Mouse (Mus musculus): Measurements from ENCODE around the gene Rnd1. TPM values are rescaled to one million over a fixed set of nuclear protein-coding genes. Genes with fewer than 3 reads are reported as not detected.

The Rnd1 gene
- 9.4 and 11.3 TPM in 2 replicates for polyA plus RNA-seq (2015; fragmentation: Nextera tagmentation; extraction: Ambion mirVana)

DNA sequence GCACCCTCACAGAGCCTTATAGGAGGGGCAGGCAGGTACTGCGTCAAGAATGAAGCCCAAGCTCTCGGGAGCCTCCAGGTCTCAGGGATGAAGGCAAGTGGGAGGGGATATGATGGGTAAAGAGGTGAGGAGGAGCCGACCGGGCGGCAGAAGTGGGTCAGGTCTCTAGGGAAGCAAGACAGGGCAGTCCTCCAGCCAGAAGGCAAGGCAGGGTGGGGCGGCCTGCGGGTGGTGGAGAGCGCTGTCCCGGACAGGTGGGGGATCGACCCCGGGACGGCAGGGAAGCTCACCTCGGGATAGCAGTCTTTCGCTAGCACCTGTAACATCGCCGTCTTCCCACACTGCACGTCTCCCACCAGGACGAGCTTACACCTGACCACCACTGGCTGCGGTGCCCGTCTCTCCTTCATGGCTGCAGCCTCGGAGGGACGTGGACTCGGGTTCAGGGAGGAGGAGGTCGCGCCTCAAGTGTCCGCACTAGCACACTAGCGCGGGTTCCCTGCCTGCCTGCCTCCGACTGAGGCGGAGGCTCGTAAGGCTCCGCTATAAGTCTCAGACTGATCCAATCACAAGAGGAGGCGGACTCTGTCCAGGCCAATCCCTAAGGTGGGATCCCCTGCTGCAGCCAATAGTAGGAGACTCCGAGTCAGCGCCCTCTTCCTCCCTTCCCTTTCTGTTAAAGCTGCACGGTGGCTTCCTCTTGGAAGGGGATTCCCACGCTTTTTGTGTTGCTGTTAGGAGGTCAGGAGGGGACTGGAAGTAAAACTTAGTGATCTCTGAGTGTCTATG, at the start of gene Rnd1:
TSS of gene Rnd1 (minus strand) at position 522 of the 789 bp plus-strand sequence.
- Histone ChIP-seq H3K27me3 (replicated peaks) (0 out of 2 replicates have a peak, but pooled peaks cover 2% of the 10 kb centered on the region), H3K9me3 (replicated peaks) (no peaks in the 10 kb centered on the region), H3K4me1 (peaks cover 37% of the 10 kb centered on the region), H3K4me2 (peak within 1 kb of the TSS; percentile 84), H3K27ac (replicated peaks) (no peak within 1 kb of the TSS), H3K36me3 (no peaks in the 10 kb centered on the region), H3K9ac (replicated peaks) (peak within 1 kb of the TSS; percentile 40), H3K4me3 (replicated peaks) (peak within 1 kb of the TSS; percentile 48)
- ATAC-seq (ENCODE audit: low FRiP score): peak; percentile 95
- under 1% methylated on average over 36 of the region's 37 CpGs for WGBS

DNA sequence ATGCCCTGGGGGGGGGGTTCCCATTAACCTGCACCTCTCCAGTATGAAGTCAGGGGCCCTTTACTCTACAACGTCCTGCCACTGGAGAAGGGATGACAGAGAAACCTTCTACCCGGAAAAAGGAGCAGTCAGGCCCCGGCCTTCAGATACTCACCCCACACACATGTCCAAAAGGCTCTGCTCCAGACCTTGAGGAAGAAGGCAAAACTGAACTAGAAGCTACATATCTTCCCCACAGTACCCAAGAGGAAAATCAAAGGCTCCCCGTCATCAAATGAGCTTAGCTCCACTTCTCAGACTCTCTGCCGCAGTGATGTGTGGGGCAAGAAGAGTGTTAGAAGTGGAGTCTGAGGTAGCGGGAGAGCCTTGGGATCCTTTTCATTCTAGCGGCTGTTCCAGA, 49.5 kb upstream of the Rnd1 start:
- Histone ChIP-seq H3K4me1 (peaks cover 29% of the 10 kb centered on the region), H3K9ac (replicated peaks) (no peak overlapping the region), H3K4me3 (replicated peaks) (peak overlapping the region; percentile 52), H3K27me3 (replicated peaks) (peaks cover 15% of the 10 kb centered on the region), H3K9me3 (replicated peaks) (no peaks in the 10 kb centered on the region), H3K27ac (replicated peaks) (no peak overlapping the region), H3K4me2 (peak overlapping the region; percentile 82), H3K36me3 (no peaks in the 10 kb centered on the region)
- 37% methylated on average over 7 of the region's 7 CpGs for WGBS
- ATAC-seq (ENCODE audit: low FRiP score): no peak

DNA sequence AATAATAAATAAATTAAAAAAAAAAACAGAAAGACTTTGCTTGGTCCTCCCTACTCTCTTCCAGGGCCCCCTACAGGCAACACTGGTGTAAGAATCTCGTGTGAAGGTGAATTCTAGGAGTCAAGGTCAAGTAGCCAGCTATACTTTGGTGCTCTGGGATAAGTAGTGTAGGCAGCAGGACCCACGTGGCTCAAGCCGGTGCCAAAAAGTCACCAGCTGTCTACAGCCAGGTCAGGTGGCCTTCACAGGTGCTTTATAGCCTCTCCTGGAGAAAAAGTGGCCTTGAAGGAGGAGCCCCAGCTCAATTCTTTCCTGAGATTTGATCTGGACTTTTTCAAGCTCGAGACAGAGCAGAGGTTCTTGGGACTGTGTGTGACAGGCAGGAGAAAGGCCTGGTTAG, 48.8 kb upstream of the Rnd1 start:
- Histone ChIP-seq H3K36me3 (no peaks in the 10 kb centered on the region), H3K4me1 (peaks cover 29% of the 10 kb centered on the region), H3K9me3 (replicated peaks) (no peaks in the 10 kb centered on the region), H3K9ac (replicated peaks) (no peak overlapping the region), H3K4me3 (replicated peaks) (no peak overlapping the region), H3K27ac (replicated peaks) (no peak overlapping the region), H3K27me3 (replicated peaks) (peaks cover 15% of the 10 kb centered on the region), H3K4me2 (no peak overlapping the region)
- 81% methylated on average over 4 of the region's 4 CpGs for WGBS
- ATAC-seq (ENCODE audit: low FRiP score): no peak

DNA sequence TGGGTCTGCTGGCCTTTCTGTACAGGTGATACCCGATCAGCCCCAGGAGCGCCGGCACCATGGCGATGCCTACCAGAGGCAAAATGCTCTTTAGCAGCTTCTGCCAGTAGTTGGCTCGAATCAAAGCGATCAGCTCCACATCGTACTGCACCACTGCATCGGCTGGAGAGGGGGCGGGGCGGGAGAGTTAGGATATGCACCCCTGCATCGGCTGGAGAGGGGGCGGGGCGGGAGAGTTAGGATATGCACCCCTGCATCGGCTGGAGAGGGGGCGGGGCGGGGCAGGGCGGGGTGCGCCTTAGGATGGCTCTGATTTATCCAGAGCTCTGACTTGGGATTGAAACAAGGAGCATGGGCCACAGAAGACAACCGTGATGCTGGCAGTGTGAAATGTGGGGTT, 47.2 kb upstream of the Rnd1 start:
- peaks cover 29% of the 10 kb centered on the region for H3K4me1 ChIP-seq
- no peaks in the 10 kb centered on the region for H3K9me3 ChIP-seq (replicated peaks)
- ATAC-seq (ENCODE audit: low FRiP score): no peak
- no peaks in the 10 kb centered on the region for H3K36me3 ChIP-seq
- 29% methylated on average over 19 of the region's 19 CpGs for WGBS
- no peak overlapping the region for H3K9ac ChIP-seq (replicated peaks)
- H3K4me3 ChIP-seq (replicated peaks): no peak overlapping the region
- peaks cover 15% of the 10 kb centered on the region for H3K27me3 ChIP-seq (replicated peaks)
- H3K4me2 ChIP-seq: peak overlapping the region; percentile 38
- no peak overlapping the region for H3K27ac ChIP-seq (replicated peaks)

DNA sequence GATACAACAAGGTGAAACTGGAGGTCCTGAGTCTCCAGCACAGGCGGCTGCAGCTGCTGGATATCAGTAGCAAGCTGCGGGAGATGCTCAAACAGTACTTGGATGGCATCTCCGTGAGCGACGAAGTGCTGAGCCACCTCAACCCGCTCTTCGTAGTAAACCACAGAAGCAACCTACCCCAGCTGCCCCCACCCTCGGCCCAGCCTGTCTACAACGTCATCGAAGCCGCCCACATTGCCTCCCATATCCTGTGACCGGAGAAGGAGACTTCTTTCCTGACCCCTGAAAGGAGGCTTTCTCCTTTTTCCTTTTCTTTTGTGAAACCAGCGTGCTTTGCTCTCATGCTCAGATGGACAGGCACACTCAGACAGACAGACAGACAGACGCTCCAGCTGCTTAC, 45.6 kb upstream of the Rnd1 start:
- no peak overlapping the region for H3K27ac ChIP-seq (replicated peaks)
- H3K4me1 ChIP-seq: peaks cover 23% of the 10 kb centered on the region
- 71% methylated on average over 14 of the region's 14 CpGs for WGBS
- no peaks in the 10 kb centered on the region for H3K36me3 ChIP-seq
- H3K9ac ChIP-seq (replicated peaks): no peak overlapping the region
- H3K27me3 ChIP-seq (replicated peaks): peaks cover 15% of the 10 kb centered on the region
- no peak overlapping the region for H3K4me3 ChIP-seq (replicated peaks)
- no peaks in the 10 kb centered on the region for H3K9me3 ChIP-seq (replicated peaks)
- no peak for ATAC-seq (ENCODE audit: low FRiP score)
- no peak overlapping the region for H3K4me2 ChIP-seq

DNA sequence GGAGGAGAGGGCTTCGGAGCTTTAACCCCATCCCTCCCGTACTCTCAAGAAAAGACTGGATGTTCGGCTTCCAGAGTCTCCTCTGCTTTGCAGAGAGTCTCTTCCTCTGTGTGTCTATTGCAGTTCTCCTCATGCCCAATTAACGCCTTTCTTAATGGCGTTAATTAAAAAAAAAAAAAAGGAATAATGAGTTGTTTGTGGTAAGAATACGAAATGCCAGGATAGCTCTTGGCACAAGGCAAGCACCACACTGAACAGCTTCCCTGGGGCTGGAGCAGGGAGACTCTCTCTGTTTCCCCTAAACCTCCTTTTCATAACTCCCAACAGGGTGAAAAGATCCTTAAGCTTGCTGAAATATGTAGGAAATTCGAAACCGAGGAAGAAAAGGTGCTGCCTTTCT, 44.9 kb upstream of the Rnd1 start:
- Histone ChIP-seq H3K4me2 (no peak overlapping the region), H3K4me1 (peaks cover 16% of the 10 kb centered on the region), H3K27ac (replicated peaks) (no peak overlapping the region), H3K4me3 (replicated peaks) (no peak overlapping the region), H3K36me3 (no peaks in the 10 kb centered on the region), H3K9ac (replicated peaks) (no peak overlapping the region), H3K9me3 (replicated peaks) (no peaks in the 10 kb centered on the region), H3K27me3 (replicated peaks) (peaks cover 15% of the 10 kb centered on the region)
- WGBS: 73% methylated on average over 8 of the region's 8 CpGs
- ATAC-seq (ENCODE audit: low FRiP score): no peak

DNA sequence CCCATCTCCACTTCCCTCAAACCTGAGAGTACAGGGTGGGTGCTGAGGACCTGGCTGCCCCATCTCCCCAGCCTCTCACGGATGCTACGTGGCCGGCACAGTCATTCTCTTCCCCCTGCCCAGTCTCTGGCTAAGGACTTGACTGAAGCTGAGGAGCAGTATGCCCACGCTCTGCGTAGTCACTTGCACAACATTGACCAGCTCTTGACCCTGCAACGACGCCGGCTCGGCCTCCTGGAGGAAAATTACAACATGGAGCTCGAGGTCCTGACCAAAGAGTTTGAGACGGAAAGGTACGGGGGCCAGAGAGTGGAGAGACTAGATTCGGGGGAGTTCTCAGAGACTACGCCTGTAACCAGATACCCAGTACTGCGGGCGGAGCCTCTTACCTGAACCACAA, 40.0 kb upstream of the Rnd1 start:
- Histone ChIP-seq H3K27ac (replicated peaks) (no peak overlapping the region), H3K36me3 (no peaks in the 10 kb centered on the region), H3K27me3 (replicated peaks) (no peaks in the 10 kb centered on the region), H3K9ac (replicated peaks) (no peak overlapping the region), H3K4me1 (no peaks in the 10 kb centered on the region), H3K4me3 (replicated peaks) (no peak overlapping the region), H3K9me3 (replicated peaks) (no peaks in the 10 kb centered on the region), H3K4me2 (no peak overlapping the region)
- 72% methylated on average over 16 of the region's 16 CpGs for WGBS
- no peak for ATAC-seq (ENCODE audit: low FRiP score)

DNA sequence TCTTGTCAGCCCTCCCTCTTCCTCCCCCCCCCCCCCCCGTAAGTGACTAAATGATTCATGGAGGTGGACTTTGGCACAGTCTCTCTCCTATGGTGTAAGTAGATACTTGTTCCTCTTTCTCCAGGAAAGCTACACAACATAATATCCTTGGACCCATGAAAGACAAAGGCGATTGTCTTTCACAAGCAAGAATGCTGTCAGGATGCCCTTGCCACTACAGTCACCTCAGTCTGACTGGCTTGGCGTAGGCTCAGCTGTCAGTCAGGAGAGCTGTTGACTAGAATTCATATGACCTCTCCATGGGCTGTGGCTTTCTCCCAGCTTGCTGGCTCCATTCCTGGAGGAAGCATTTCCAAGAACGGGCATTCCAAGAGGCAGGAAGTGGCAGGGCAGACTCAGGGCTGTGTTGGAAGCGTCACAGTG, 37.0 kb upstream of the Rnd1 start:
- Histone ChIP-seq H3K27me3 (replicated peaks) (no peaks in the 10 kb centered on the region), H3K4me1 (peaks cover 5% of the 10 kb centered on the region; the same call in 1 of the 2 replicates), H3K4me2 (no peak overlapping the region), H3K9me3 (replicated peaks) (no peaks in the 10 kb centered on the region), H3K27ac (replicated peaks) (no peak overlapping the region), H3K4me3 (replicated peaks) (no peak overlapping the region), H3K9ac (replicated peaks) (no peak overlapping the region), H3K36me3 (no peaks in the 10 kb centered on the region)
- WGBS: 66% methylated on average over 5 of the region's 5 CpGs
- ATAC-seq (ENCODE audit: low FRiP score): no peak

DNA sequence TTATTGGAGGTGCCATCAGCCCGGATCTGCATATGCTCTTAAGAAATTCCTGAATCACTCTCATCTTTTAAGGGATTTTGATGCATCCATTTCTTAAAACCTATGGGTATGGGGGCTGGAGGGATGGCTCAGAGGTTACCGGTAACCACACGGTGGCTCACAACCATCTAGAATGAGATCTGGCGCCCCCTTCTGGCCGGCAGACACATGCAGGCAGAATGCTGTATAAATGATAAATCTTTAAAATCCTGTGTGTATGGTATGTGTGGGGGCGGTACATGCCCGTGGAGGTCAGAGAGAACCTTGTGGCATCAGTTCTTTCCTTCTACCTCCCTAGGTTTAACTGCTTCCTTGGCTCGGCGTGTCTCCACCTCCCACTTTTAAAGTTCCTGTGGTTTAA, 33.2 kb upstream of the Rnd1 start:
- H3K36me3 ChIP-seq: no peaks in the 10 kb centered on the region
- H3K4me2 ChIP-seq: no peak overlapping the region
- H3K27ac ChIP-seq (replicated peaks): no peak overlapping the region
- 15% methylated on average over 9 of the region's 9 CpGs for WGBS
- H3K4me3 ChIP-seq (replicated peaks): no peak overlapping the region
- peaks cover 12% of the 10 kb centered on the region for H3K4me1 ChIP-seq
- no peaks in the 10 kb centered on the region for H3K9me3 ChIP-seq (replicated peaks)
- H3K27me3 ChIP-seq (replicated peaks): peaks cover 6% of the 10 kb centered on the region; the same call in 1 of the 2 replicates
- H3K9ac ChIP-seq (replicated peaks): no peak overlapping the region
- no peak for ATAC-seq (ENCODE audit: low FRiP score)

DNA sequence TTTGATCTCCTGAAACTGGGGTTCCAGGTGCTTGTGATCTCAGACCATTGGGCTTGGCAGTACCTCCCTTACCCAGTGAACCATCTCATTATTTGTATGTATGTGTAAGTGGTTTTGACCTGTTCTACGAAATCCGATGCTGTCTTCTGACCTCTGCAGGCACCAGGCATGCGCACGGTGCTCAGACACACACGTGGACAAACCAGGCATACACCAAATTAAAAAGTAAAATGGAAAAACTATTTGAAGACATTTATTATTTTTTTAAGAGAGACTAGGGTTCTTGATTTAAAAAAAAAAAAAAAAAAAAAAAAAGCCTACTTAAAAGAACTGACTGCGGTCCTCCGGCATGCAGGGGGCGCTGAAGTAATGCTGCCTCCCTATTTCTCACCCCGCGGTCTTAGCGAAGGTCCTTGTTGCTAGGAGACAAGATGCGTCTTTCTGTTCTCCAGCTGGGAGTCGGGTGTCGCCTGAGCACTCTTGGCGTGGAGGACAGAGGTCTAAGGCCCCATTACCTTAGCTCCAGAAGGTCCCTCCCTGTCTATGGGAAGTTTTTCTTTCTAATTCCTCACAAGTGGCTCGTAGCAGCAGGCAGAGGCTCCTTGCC, 30.6 kb upstream of the Rnd1 start, which contains the start of gene Ccdc65:
TSS of gene Ccdc65 (plus strand) at position 442 of the 607 bp plus-strand sequence.
- no peak within 1 kb of the TSS for H3K27ac ChIP-seq (replicated peaks)

DNA sequence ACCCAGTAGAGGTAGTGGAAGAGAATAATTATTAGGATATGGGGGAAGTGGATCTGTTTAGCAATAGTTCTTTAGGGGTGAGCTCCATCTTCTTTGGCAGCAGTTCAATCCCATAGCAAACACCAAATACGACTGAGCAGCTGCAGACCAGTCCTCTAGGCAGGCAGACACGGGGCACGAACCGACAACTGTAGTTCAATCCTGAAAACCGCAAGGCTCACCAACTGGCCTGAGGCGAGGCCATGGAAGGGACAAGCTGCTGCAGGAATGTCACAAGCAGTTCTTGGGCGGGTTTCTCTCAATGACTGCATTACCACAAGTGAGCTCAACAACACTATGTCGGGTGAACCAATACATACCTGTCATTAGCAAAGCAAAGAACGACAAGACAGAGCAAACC, 27.1 kb upstream of the Rnd1 start:
- no peaks in the 10 kb centered on the region for H3K36me3 ChIP-seq
- H3K4me2 ChIP-seq: no peak overlapping the region
- H3K9me3 ChIP-seq (replicated peaks): no peaks in the 10 kb centered on the region
- H3K4me3 ChIP-seq (replicated peaks): no peak overlapping the region
- H3K4me1 ChIP-seq: peaks cover 16% of the 10 kb centered on the region
- H3K27ac ChIP-seq (replicated peaks): no peak overlapping the region
- H3K9ac ChIP-seq (replicated peaks): no peak overlapping the region
- peaks cover 32% of the 10 kb centered on the region for H3K27me3 ChIP-seq (replicated peaks)
- 70% methylated on average over 9 of the region's 9 CpGs for WGBS
- no peak for ATAC-seq (ENCODE audit: low FRiP score)

More for the DNA sequence above, 30.6 kb upstream of the Rnd1 start, which contains the start of gene Ccdc65:
- no peaks in the 10 kb centered on the region for H3K36me3 ChIP-seq
- H3K9ac ChIP-seq (replicated peaks): peak within 1 kb of the TSS; percentile 44
- peaks cover 11% of the 10 kb centered on the region for H3K27me3 ChIP-seq (replicated peaks)
- WGBS: 21% methylated on average over 16 of the region's 16 CpGs
- no peaks in the 10 kb centered on the region for H3K9me3 ChIP-seq (replicated peaks)
- H3K4me1 ChIP-seq: peaks cover 12% of the 10 kb centered on the region
- peak within 1 kb of the TSS; percentile 66 for H3K4me2 ChIP-seq
- ATAC-seq (ENCODE audit: low FRiP score): peak; percentile 66; the same call in 1 of the 2 replicates
- H3K4me3 ChIP-seq (replicated peaks): peak within 1 kb of the TSS; percentile 44

Measured in neural tube, embryonic 15.5 days (tissue).